Mouse (Mus musculus) right cerebral cortex, postnatal 14 days (tissue): ENCODE data around the gene Camkk1.

Experiments used
- DNase-seq: peaks from one replicate; pipeline ENCODE4 v3.0.0; 2022

The Camkk1 gene

DNA sequence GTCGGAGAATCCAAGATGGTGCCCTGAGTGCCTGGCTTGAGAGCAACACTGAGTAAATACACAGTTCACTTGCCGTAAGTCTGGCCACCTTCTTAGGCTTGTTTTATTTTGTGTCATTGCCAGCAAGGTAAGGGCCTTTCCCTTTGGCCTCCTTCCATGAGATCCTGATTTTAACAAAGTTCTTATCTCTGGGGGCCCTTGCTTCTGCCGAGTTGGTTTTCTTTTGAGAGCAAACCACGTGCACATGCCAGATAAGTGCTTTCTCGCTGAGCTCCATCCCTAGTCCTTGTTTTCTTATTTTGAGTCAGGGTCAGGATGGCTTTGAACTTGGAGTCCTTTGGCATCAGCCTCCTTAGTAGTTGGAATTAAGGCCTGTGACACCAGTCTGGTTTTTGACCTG, 38.9 kb downstream of the Camkk1 start:
- DNase-seq = no peak

DNA sequence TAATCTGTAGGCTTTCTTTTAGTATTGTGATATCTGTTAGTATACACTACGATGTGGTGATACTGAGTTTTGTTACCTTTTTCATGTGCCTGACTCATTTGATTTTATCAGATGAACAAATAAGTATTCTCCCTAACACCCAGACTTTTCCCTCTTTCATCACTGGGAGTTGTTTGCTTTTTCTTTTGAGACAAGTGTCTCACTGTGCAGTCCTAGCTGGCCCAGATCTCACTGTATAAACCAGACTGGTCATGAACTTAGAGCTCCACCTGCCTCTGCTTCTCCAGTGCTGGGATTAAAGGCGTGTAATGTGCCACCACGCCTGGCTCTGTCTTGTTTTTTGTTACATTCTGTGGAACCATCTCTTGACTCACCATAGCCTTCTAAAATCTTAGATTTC, 40.8 kb downstream of the Camkk1 start:
- DNase-seq = no peak

DNA sequence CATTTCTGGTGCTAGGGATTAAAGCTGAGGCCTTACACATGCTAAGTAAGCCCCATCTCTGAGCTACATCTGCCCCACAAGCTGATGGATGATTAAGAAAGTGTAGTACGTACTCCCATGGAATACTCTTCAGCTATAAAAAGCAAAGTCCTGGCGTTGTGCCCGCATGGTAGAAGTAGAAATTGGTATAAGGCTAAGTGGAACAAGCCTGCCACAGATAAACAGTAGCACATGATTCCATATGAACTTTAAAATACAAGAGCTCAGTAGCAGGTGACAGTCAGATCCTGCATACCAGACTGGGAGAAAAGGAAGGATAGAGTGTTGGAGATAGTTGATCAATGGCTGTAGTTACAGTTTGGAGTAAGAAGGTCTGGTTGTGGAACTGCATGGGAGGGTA, 42.6 kb downstream of the Camkk1 start:
- DNase-seq = no peak

DNA sequence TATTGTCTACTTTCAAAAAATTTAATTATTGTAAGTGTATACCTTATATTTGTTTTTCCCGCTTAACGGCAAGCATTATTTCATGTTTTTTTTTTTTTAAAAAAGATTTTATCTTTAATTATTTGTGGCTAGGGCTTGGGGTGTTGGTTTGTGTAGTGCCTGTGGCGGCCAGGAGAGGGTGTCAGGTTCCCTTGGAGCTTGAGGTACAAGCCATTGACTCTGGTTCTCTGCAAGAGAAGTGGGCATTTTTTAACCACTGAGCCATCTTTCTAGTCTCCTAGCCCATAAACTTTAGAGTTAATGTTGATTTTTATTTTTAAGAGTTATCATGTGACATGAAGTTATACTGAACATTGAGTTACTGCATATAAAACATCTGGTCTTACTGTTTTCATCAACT, 53.0 kb downstream of the Camkk1 start:
- DNase-seq = peak; percentile 63

DNA sequence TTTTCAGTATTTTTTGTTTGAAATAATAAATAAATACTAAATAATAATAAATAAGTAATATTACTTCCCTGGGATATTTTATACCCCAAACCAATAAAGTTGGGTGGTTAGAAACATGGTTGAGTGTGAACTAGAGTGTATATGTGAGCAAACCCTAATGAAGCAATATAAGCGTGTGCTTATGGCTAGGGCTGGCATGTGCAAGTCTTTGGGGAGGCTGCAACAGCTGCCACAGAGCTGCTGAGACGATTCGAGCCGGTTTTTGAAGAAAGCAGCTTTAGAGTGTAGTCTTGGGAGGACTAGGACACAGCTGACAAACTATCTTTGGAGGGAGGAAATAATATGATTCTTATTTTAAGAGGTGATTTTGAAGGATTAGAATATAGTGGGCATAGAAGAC, 57.5 kb downstream of the Camkk1 start:
- no peak for DNase-seq

DNA sequence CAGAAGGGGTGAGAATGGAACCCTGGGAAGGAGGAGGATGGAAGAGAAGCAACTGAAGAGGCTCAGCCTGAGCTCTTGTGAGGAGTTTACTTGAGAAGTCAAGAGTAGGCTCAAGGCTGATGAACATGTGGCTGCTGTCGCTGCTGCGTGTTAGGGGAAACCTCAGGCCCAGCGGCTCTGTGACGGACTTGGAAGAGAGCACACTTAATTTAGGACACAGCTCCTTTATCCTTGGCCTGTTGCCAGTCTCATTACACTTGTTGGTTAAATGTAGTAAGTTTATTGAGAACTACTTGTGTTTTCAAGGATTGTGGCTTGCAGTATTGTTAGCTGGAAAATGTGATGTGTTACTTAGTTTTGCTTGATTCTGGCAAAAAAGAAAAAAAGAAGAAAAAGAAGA, 57.9 kb downstream of the Camkk1 start:
- DNase-seq = no peak

DNA sequence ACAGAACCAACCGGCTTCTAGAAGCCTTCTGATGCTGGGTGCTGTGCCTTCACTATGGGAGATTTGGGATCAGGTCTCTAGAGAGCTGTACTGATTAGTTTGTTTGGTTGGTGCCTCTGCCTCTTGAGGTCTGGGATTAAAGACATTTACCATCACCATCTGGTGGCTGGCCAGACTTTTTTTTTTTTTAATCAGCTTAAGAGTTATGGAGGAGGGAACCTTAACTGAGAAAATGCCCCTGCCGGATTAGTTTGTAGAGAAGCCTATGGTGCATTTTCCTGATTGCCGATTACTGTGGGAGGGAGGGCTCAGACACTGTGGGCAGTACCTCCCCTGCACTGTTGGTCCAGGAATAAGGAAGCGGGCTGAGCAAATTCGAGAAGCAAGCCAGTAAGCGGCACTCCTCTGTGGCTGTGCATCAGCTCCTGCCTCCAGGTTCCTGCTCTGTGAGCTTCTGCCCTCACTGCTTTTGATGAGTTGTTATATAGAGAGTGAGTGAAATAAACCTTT, 58.5 kb downstream of the Camkk1 start:
- DNase-seq = no peak

DNA sequence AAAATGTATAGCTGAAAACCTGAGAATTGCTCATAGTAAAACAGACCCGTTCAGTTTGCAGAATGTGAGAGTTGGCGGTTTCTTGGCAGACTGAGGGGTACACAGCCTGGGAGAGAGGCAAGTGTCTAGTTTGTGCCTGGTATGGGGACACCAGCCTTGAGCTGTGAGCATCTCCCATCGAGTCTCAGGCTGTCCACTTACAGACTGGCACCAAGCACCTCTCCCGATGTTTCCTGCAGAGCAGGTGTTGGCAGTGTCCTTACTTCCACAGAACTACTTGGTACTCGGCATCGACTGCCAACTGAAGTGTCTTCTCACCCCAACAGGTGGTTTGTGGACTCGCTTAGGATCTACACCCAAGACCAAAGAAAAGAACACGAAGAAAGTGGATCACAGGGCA, 59.8 kb downstream of the Camkk1 start:
- DNase-seq = no peak

DNA sequence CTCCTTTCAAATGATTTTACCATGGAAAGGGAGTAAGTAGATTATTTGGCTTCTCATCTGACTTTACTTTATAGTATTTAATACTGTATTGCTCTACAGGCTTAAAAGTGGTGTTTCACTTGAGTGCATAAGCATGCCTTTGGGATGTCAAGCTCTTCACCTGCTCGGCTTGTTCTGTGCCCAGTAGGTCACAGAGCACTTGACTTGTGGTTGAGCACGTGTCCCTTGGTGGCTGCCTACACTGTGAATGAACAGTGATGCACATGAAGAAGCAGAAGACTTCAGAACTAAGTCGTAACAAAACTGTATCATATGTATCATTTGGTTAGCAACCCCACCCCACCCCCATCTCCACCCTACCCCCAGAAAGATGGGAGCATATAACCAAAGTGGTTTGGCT, 61.5 kb downstream of the Camkk1 start:
- DNase-seq = no peak

DNA sequence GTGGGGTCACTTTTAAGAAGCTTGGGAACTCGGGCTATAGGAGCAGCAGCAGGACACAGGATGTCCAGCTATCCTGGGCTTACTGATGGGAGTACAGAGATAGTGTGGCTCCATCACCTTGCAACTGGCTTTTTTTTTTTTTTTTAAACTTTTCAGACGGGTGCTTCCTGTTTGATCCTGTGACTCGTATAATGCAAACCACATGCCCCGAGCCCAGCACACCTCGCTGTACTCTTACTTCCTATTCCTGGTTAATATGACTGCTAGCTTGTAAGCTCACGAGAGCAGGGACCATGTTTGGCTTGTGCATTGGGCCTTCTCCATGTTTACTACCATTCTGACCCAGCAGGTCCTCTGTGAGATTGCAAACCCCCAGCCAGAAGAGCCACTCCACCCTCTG, 65.5 kb downstream of the Camkk1 start:
- DNase-seq = no peak

DNA sequence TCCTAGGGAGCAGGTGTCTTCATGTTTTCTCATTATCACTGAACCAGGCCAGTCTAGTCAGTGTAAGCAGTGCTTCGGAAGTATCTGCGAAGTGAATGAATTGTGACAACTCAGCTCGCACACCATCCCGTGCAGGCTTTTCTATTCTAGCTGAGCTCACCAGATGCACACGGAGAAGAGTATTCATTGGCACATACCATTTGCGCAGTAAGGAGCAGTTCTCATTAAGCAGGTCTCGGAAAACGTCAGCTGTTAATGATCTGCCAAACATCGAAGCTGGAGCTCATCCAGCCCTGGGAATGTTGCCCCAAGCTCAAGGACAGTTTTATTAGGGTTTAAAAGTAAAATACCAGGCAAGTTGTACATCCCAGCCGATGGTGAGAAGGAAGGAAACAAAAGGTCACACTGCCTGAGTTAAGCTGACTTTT, 66.0 kb downstream of the Camkk1 start:
- no peak for DNase-seq

DNA sequence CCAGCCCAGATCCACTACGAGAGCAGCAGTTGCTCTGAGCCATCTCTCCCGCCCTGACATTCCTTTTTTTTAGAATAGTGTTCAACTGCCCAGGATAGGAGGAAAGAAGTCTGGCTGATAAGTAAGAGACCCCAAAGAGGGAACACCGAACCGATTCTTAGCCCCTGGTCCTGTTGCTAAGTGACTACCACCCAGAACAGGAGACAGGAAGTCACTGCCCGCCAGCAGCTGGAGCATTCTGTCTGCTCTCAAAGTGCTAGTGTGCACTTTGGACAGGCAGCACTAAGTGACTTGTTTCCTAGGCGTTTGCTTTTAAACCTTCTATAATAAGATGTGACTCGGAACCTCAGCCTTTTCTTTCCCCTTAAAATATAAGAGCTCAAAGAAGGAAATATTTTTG, 66.6 kb downstream of the Camkk1 start:
- no peak for DNase-seq

DNA sequence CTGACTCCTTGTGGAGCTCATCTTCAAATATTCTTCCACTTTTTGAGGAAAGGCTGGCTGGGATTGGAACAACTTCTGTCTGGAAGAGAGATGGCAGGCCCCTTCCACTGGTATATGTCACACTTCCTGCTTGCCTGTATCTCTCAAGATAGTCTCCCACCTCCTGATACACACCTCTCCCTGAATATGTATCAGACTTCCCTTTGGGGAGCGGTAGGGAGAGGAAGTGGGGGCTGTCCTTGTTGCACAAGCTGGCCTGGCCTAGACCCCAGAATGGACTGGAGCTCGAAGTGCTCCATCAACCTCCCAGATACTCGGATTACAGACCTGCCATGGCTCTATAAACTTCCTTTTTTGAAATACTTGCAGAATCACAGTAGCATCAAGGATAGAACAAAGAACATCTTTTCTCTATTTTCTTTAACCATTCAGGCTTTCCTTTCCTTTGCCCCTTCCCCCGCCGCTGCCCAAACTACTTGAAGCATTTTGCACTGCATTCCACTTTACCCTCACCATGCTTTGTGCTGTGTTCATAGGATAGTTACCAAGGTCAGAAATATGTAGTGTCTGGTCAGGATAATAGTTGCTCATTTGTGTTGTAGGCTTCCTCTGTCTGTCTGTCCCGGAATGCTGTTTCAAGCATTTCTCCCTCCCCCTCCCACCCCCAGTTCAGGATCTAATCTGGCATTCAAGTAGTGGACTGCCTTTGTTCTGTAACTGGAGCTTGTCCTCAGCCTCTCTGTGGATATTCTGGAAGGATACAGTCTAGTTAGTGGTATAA, 69.1 kb downstream of the Camkk1 start:
- DNase-seq = no peak

DNA sequence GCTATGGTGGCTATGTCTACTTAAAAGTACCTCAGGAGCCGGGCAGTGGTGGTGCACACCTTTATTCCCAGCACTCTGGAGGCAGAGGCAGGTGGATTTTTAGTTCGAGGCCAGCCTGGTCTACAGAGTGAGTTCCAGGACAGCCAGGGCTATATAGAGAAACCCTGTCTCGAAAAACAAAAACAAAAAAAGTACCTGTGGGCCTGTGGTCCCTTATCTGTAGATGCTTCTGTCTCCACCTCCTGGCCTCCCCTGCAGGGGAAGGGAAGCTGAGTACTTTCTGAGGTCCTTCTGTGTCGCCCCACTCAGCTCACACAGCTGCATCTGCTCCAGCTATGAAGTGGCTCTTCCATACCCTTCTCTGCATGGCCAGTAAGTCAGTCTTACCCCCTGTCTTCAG, 71.5 kb downstream of the Camkk1 start, which contains the start of gene Itgae:
Gene Itgae (plus strand): TSS at position 301 of the 400 bp plus-strand sequence.
- DNase-seq = no peak

DNA sequence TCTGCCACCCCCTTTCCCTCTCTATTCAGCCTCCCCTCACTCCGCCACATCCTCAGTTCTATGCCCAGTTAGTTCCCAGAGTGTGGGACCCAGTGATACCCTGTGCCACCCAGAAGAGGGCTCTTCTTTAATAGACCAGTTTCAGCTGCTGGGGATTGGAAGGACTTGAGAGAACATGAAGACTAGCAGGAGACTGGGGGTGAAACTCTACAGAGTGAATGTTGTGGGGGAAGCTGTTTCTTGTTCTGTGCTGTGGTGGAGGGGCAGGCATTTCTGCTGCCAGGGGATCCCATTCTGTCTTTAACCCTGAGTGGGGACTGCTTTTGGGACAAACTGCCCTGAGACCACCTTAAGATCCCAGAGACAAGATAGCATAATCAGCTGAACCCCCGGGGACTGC, 72.0 kb downstream of the Camkk1 start:
- no peak for DNase-seq
